Mouse (Mus musculus) liver, embryonic 14.5 days (tissue): Measurements from ENCODE around the gene Fgf13.

Source experiments
- CTCF ChIP-seq: IDR thresholded peaks from 2 replicates; pipeline ENCODE4 v1.5.1; 2016; ENCODE audit warnings: antibody characterized with exemption, low read depth, control low read depth
- EP300 ChIP-seq: IDR thresholded peaks from 2 replicates; pipeline ENCODE4 v1.6.1; 2016; ENCODE audit warnings: antibody characterized with exemption, low read depth

- TF ChIP-seq CTCF, result no peak
- TF ChIP-seq EP300, result no peak
Measured at GRCm38 (mm10) chrX:59201146-59201545, 366.7 kb downstream of the Fgf13 start.
